8 mouse cellular contexts compared by ENCODE assay signal in genomic region chr3:27572305-27572704, GRCm38 (mm10).
DNase-seq lines count a peak whose midpoint lies in the region; ATAC-seq and TF ChIP-seq lines count a peak whose summit lies in the region.

No protein-coding gene starts in this region.

- H3K27me3 ChIP-seq in heart, embryonic 13.5 days (replicated peaks): no peaks in the 10 kb centered on the region
- H3K27me3 ChIP-seq in stomach, embryonic 16.5 days (ENCODE audit: control insufficient read depth, insufficient read depth, low read length): no peaks in the 10 kb centered on the region

- WGBS in heart, embryonic 13.5 days: 48% methylated on average over 6 of the region's 6 CpGs
- 31% methylated on average over 6 of the region's 6 CpGs for WGBS in large intestine, adult 2 months
- 44% methylated on average over 6 of the region's 6 CpGs for WGBS in stomach, embryonic 16.5 days

- no peak overlapping the region for H3K4me2 ChIP-seq in heart, embryonic 13.5 days
- H3K4me2 ChIP-seq in stomach, embryonic 16.5 days (ENCODE audit: low read depth, low read length): no peak overlapping the region

- peaks cover 50% of the 10 kb centered on the region for H3K4me1 ChIP-seq in heart, embryonic 13.5 days
- peaks cover 33% of the 10 kb centered on the region for H3K4me1 ChIP-seq in stomach, embryonic 16.5 days (ENCODE audit: control insufficient read depth, insufficient read depth, low read length)

- no peaks in the 10 kb centered on the region for H3K9me3 ChIP-seq in heart, embryonic 13.5 days
- no peaks in the 10 kb centered on the region for H3K9me3 ChIP-seq in stomach, embryonic 16.5 days (replicated peaks; ENCODE audit: control insufficient read depth, low read length)

- intact Hi-C loops in gastrocnemius, adult 2 months (cut with DNase I): loop anchor here (5.0 kb wide), 1 partner anchor 135 kb away; no protein-coding TSS in a partner anchor
- intact Hi-C loops in left cerebral cortex, postnatal 10 days (cut with DNase I): no loop called here

- no peaks in the 10 kb centered on the region for H3K36me3 ChIP-seq in heart, embryonic 13.5 days
- no peaks in the 10 kb centered on the region for H3K36me3 ChIP-seq in stomach, embryonic 16.5 days (ENCODE audit: control insufficient read depth, insufficient read depth, low read length)

- no peak for ATAC-seq in heart, embryonic 13.5 days (ENCODE audit: extremely low read depth, insufficient number of reproducible peaks, low FRiP score, low TSS enrichment)
- ATAC-seq in stomach, embryonic 16.5 days (ENCODE audit: insufficient read depth, low FRiP score): peak; percentile 38; the same call in 1 of the 2 replicates
- no peak for ATAC-seq in megakaryocyte-erythroid progenitor cell, adult 5-6 weeks (replicated peaks; ENCODE audit: low FRiP score, low TSS enrichment, poor library complexity, severe bottlenecking)

- H3K27ac ChIP-seq in gastrocnemius, adult 2 months: peak overlapping the region; percentile 35; the same call in 1 of the 2 replicates
- no peak overlapping the region; the same call in 1 of the 2 replicates for H3K27ac ChIP-seq in heart, embryonic 13.5 days (replicated peaks)
- H3K27ac ChIP-seq in stomach, embryonic 16.5 days (ENCODE audit: low read length): peak overlapping the region; percentile 34; the same call in 1 of the 2 replicates

- peak; percentile 63 for TF ChIP-seq CTCF in gastrocnemius, adult 2 months (IDR thresholded peaks at IDR 0.05)

- H3K4me3 ChIP-seq in gastrocnemius, adult 2 months: no peak overlapping the region
- H3K4me3 ChIP-seq in heart, embryonic 13.5 days: no peak overlapping the region
- no peak overlapping the region for H3K4me3 ChIP-seq in stomach, embryonic 16.5 days (replicated peaks; ENCODE audit: low read length)

- H3K9ac ChIP-seq in heart, embryonic 13.5 days: 0 out of 2 replicates have a peak overlapping the region, but pooled peaks have one; percentile 8
- H3K9ac ChIP-seq in stomach, embryonic 16.5 days (ENCODE audit: low read length): 0 out of 2 replicates have a peak overlapping the region, but pooled peaks have one; percentile 16

- peak; percentile 61 for DNase-seq in gastrocnemius, adult 2 months
- no peak for DNase-seq in gastrocnemius, postnatal 25 days
- peak; percentile 72 for DNase-seq in adipocyte (ENCODE audit: low spot score)
- DNase-seq in large intestine, adult 2 months (ENCODE audit: low read depth, low spot score): peak; percentile 25
- no peak for DNase-seq in left cerebral cortex, postnatal 10 days (ENCODE audit: extremely low spot score in 1 of 2, low spot score in 2 of 2)

Comparison
In these comparisons a context has a peak if more than half of its experiments do, and no peak if none do; other contexts are left out.
1. DNase-seq: peak in gastrocnemius, adult 2 months (single experiment), adipocyte (single experiment) and large intestine, adult 2 months (single experiment); none in gastrocnemius, postnatal 25 days (single experiment) and left cerebral cortex, postnatal 10 days (0 of 2).